Mouse (Mus musculus) gastrocnemius, adult 18-20 months (tissue): ENCODE measurements around the gene Zbtb20. TPM values are rescaled to one million over a fixed set of nuclear protein-coding genes. Genes with fewer than 3 reads are reported as not detected.

ENCODE experiments used
- DNase-seq: peaks from one replicate; pipeline ENCODE4 v3.0.0; 2021; ENCODE audit warnings: low spot score
- total RNA-seq, 2 experiments: library from RNA; stranded (reverse); gene quantifications; 2 replicates each; pipeline ENCODE4 v1.2.3; 2021

Gene Zbtb20
- total RNA-seq, 2 experiments from 2014 or later, result 75.4 to 79.3 TPM

DNA sequence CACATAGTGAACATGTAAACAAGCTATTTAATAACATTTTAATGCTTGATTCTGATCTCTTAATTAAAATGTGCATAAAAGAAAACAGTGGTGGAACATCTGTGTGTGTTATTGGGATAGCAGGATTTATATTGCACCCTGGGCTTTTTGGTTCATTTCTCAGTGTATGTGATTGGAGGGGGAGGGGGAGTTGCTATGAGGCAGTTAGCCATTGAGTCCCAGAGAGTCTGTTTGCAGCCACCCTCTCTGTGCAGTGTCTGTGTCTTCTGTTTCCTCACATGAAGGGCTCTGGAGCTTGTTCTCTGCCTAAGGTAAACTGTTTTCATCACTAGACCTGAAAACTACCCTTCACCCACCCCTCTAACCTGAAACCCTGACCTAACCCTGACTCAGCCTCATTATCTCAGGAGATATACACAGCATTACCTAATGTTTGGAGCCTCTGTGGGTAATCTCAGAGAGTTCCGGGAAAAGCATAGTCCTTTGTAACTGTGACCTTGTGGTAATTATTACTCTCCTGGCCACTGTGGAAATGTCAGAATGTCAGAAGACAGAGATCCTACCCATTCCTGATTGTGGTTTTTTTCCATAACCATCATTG is 411.2 kb downstream of the Zbtb20 start:
- no peak for DNase-seq

DNA sequence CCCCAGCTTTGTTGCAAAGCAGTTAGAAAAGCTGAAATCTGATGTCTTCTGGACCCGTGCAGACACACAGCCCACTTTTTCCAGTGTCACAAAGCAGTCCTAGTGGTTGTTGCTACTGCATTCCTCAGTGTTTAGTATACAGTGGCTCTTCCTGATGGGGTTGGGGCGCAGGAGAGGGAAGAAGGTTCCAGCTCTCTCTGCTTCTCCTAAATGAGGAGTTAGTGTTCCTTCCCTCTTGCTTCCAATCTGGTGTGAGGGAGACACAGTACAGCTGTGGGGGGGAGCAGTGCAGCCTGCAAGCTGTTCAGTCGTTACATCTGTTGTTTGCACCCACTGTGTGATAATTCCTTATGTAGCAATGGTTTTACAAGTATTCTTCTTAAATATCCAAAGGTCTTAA is 415.7 kb downstream of the Zbtb20 start:
- DNase-seq, result no peak

DNA sequence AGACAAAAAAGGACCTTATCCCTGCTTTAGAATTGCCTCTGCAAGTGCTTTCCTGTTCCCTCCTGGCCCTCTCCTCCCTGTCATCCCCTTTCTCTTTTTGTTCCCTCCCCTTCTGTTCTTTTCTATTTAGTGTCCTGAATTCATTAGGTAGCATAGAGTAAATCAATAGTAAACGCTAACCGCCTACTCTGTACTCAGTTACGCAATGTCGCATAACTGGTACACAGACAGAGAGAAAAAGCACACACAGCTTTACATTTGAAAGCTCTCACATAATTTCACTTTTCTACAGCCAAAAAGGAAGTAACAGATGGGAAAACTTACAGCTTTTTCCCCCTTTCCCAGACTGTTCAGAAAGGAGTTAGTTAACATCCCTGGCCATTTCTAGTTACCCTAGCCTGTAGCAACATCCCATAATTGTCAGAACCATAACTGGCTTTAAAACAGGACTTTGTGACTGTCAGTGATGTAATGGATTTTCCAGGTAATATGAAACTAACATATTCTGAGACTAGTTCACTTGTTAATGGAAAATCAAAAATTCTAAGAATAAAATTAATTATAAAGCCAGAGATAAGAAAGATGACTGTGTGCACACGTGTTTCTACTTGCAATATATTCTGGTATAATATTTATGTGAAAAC is 422.4 kb downstream of the Zbtb20 start:
- DNase-seq, result no peak

DNA sequence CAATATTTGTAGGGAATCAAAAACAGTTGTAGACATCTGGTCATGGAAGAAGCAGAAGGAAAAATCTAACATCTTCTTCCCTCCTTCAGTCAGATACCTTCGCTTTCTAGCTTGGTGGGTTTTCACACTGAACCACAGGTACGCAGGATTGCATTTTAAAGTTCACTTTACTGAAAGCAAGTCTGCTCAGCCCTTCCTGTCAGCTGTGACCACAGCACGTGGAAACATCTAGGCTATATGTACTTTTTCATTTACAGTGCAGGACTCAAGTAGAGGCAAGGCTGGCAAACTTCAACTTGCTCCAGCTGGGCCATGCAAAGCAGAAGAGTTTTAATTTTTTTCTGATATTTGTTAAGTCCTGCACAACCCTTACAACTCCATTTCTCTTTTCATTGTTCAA is 424.7 kb downstream of the Zbtb20 start:
- DNase-seq, result no peak

- DNase-seq, result no peak
Observed at GRCm38 (mm10) chr16:43302171-43302570, 426.5 kb downstream of the Zbtb20 start.

DNA sequence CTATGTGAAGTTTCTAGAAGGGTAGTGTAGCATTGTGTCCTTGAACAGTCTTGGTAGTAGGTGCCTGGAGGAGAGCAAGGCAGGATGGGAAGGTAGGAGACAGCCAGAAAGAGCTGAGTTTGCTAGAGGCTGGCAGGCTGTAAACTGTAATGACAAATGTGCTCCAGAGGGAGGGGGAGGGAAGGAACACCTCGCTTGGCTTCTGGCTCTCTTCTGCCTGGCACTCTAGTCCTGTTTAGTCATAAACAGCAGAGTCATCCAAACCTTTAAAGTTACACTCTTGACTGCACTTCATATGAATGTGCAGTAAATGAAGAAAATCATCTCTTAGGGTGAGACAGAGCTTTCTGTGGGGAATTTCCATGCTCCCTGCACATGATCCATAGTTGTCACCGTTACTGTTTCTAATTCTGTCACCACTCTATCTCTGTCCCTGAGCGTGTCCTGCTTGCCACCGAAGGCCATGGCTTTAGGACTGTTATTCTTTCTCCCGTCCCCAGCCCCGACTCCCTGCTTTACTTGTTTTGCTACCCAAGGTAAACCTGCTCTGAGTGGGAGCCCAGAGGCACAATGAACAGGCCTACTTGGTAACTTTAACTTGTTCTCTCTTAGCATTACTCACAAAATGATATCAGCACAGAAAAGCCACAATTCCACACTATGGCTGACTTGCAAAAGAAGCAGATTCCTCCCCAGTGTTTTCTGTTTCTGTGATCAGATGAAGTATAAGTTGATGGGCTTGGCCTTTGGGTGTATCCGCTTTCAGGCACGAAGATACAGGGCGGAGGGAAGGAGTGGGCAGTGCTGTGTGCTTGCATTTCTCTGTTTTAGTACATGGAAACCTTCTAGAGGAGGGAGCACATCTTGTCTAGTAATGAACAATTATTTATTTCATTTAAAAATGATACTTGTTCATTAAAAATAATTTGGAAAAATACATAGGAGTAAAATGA is 427.8 kb downstream of the Zbtb20 start:
- DNase-seq, result peak; percentile 75

GRCm38 (mm10) chr16:43309968-43310431 is 434.3 kb downstream of the Zbtb20 start:
- DNase-seq, result no peak

DNA sequence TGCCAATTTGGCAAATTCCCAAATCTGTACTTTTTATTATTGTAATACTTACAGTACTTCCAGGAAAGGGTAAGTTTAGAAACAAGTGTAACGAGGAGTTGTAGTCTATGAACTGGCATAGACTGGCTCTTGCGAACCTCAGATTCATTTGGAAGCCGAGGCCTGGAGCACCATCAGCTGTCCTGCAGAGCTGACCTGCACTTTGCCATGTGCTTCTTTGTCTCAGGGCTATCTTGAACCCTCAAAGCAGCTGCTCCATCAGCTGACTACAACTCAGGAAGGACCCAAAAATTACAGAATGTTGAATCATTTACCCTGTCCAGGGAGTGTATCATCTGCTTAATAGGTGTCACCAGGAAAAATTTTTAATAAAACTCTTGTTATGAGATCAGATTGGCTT is 448.3 kb downstream of the Zbtb20 start:
- DNase-seq, result no peak

DNA sequence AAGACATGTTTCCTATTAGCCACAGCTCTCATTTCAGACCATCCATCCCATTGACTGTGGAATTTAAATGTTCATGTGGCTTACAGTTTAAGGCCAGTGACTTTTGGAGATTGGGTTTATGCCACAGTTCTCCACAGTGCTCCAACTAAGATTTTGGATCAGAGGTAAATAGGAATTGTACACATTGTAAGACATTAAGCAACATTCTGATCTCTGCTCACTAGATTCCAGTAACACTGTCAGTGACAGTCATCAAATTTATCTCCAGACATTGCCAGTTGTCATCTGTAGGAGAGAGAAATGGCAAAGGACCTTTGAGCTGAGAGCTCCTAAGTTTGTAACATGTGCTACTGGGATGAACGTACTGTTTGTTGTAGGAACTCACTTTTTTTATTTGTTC is 452.5 kb downstream of the Zbtb20 start:
- DNase-seq, result no peak

DNA sequence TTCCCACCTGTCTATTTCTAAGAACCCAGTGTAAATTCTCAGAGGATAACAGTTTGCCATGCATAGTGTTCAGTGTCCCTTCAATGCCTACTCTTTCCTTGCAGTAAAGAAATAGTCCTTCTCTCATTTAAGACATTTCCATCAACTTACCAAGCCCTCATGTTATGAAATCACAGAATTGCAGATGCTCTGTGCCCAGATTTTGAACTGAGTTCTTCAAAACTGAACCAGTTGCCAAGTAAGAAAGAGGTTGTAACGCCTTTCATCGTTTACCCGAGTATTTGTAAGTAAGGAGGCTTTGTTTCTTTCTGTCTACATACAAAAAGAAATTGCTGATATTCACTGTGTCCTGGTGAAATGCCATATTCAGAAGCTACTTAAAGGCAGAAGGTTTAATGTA is 454.5 kb downstream of the Zbtb20 start:
- no peak for DNase-seq

DNA sequence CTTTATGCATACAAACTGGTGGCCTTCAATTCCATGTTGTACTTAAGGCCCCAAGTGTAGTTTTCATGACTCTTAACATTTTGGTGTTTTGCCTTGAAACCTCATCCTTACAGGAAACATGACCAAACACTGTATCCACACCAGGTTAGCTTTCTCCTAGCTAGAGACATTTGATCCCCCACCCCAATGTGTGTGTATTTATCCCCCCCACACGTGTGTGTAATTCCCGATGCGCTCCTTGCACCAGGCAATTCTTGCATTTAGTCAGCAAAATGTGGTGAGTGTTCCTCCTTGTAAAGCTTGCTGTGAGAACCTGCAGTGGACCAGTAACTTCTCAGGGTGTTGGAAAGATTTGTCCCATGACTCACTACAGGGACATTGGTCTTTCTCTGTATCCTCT is 455.8 kb downstream of the Zbtb20 start:
- DNase-seq, result no peak

DNA sequence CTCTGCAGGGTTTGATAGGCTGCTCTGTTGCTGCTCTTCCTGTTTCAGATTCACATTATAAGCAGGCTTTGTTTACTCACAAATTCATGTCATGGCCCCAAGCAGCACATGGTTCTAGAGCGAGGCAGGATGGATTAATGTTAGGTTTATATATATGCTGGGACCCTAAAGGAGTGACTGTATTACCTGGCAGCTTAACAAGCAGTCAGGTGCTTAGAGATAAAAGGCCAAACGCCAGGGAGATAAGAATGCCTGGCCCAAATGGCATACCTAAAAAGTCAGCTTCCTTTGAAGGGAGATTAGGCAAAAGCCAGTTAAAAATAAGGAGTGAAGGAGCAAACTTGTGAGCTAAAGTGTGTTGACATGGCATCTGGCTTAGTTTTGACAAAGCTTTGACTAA is 457.1 kb downstream of the Zbtb20 start:
- no peak for DNase-seq

- no peak for DNase-seq
Observed at GRCm38 (mm10) chr16:43333265-43333664, 457.6 kb downstream of the Zbtb20 start.

DNA sequence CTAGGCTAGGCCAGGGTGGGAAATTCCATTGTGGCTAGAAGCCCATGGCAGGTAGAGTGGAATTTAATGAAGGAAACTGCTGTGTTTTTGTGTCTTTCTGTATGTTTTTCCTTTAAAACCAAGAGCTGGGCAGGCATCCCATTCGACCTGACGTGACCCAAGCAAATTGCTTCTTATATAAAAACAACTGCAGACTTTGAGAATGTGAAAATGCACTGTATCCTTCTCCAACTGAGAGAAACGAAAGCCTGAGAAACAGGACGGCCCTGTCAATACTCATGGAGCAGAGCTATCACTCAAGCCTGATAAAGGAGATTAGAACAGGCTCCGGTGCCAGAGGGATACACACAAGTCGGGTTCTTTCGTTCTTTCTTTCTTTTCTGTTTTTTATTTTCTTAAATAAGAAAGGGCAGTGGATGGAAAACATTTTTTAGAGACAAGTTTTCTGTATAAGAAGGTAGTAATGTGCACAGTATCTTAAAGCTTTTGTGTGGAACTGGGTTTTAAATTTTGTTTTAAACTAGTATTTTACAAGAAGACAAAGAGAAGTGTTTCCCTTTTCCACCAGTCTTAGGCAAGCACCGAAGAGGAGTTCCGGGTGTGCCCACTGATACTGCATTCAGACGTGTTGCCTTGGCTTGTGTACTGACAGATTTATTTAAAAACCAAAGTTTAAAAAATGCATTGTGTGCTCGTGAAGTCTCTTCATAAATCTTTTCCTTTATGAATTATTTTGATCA is 458.9 kb downstream of the Zbtb20 start:
- DNase-seq, result peak; percentile 27

- DNase-seq, result peak; percentile 58
Observed at GRCm38 (mm10) chr16:43335151-43335823, 459.6 kb downstream of the Zbtb20 start.

DNA sequence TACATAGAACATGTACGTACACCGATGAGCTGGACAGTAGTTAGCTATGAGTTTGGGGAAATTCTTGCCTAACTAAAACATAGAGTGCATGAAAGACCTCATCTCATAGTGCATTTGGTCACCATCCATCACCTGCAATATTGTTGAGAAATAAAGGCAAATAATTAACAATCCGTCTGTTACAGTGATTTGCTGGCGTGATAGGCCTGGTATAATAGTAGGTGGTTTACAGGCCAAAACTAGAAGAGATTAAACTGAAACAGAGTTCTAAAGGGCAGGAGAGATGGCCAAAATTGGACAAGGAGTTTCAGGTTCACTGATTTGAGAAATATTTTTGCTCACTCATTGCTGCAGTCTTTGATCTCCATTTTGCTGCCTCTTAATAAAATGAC is 460.1 kb downstream of the Zbtb20 start:
- DNase-seq, result no peak

DNA sequence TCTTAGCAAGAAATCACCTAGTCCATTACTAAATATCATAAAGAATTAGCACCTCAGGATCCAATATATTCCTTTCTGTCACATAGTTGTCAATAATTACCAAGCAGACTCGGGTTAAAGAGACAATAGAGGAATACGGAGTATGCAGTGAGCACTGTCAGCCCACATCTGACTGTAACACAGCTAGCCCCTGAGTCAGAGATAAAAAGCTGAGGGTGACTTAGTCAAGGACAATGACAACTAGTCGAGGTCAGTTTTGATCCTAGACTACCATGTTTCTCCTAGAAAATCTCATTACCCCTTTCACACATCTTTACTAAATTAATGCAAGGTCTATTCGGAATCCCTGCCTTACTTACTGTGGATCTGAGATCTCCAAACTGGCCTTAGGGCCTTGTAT is 465.0 kb downstream of the Zbtb20 start:
- no peak for DNase-seq

DNA sequence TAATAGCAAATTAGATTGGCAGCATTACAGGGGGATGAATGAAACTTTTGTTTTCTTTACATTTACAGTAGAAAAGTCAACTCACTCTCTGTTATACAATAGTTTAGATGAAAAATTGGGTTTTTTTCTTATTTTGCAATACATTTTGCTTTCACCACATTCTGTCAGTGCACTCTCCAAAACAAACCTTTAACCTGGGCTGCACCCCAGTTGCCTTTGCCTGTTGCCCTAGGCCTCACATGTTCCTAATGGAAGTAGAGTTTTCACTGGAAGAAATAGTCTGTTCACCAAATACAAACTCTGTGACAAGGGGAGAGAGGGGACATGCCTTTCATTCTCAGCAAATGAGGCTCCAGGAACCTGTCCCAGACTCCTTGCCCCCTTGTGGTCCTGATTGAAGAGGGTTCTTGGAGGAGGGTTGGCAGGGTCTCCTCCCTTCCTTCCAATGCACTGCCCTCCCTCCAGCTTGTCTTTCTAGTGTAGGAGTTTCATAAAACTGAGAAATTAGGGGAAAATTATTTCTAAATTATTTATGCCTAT is 466.3 kb downstream of the Zbtb20 start:
- DNase-seq, result no peak

- no peak for DNase-seq
Observed at GRCm38 (mm10) chr16:43346094-43346493, 470.4 kb downstream of the Zbtb20 start.

DNA sequence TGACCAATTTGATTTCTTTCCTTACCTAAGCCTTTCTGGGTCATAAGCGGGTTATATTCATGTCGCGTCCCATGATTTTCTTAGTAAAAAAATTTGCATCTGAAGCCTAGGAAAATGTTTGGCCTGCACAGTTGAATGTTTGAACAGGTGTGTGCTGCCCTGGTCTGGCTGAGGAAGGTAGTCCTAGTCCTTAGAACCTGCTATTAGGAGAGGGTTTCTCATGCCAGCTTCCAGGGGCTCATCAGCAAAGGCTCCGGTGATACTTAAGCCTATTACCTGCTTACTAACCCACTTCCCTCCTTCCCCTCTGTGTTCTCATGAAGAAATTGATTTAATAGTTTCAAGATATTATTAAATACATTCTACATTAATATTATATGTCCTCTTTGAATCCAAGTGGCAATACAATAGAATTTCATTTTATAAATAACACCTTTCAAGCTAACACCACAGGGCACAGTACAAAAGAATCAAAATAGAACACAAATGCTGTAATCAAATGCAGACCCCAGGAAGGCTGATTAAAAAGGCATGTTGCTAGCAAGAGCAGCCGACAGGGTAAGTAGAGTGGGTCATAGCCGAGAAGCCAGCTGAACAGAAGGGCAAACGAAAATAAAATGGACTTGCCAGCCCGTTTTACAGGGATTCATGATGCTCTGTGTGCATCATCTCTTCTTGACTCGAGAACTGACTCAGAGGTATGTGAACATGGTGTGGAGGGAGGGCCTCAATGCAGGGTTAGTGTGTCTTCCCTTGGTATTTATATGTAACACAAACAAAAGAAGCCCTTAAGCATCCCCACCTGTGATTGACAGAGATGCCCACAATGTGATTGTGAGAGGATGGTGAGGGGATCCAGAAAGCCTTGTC is 480.3 kb downstream of the Zbtb20 start:
- DNase-seq, result no peak
